Mouse (Mus musculus) ES-E14 (cell line): Measurements from ENCODE around the gene Frmpd4. TPM values are rescaled to one million over a fixed set of nuclear protein-coding genes. Genes with fewer than 3 reads are reported as not detected.

Source experiments
- DNase-seq: peaks from one replicate; pipeline ENCODE4 v3.0.0-alpha.2; 2013; ENCODE audit warnings: low read depth, low spot score
- H3K27ac ChIP-seq: 2 replicates; pipeline ENCODE4 v1.5.1; 2012; ENCODE audit warnings: low read depth, mild to moderate bottlenecking, low read length, moderate library complexity, mixed read lengths; ENCODE audit not compliant: poor library complexity, insufficient read depth, severe bottlenecking
- H3K36me3 ChIP-seq: 2 replicates; pipeline ENCODE4 v1.6.1; 2012; ENCODE audit warnings: mild to moderate bottlenecking, low read length, moderate library complexity, mixed read lengths; ENCODE audit not compliant: control insufficient read depth, poor library complexity, insufficient read depth, severe bottlenecking
- H3K4me1 ChIP-seq, 2 experiments: fragments of 150-350 bp in 1 of 2; sonication (generic) in 1 of 2; 2 replicates each; pipeline ENCODE4 v1.6.1; 2012; ENCODE audit warnings: low read length in 2 of 2, mild to moderate bottlenecking in 1 of 2, mixed read lengths in 1 of 2; ENCODE audit not compliant: control insufficient read depth in 2 of 2, insufficient read depth in 2 of 2, poor library complexity in 1 of 2
- H3K4me3 ChIP-seq, 2 experiments: fragments of 150-350 bp in 1 of 2; sonication (generic) in 1 of 2; 2 replicates each; pipeline ENCODE4 v1.5.1; 2012; ENCODE audit warnings: low read length in 2 of 2, low read depth in 1 of 2, mild to moderate bottlenecking in 1 of 2, mixed read lengths in 1 of 2; ENCODE audit not compliant: insufficient read depth in 1 of 2, poor library complexity in 1 of 2, severe bottlenecking in 1 of 2
- H3K9ac ChIP-seq: 2 replicates; pipeline ENCODE4 v1.6.1; 2012; ENCODE audit warnings: low read depth, mild to moderate bottlenecking, low read length, mixed read lengths; ENCODE audit not compliant: poor library complexity, insufficient read depth, severe bottlenecking
- H3K9me3 ChIP-seq: fragments of 150-350 bp; sonication (generic); 2 replicates; pipeline ENCODE4 v1.6.1; 2012; ENCODE audit warnings: low read depth, mild to moderate bottlenecking, low read length; ENCODE audit not compliant: control insufficient read depth, insufficient read depth
- CHD2 ChIP-seq: IDR thresholded peaks from 2 replicates; pipeline ENCODE4 v1.6.1; 2014; ENCODE audit warnings: mild to moderate bottlenecking, low read depth, low read length, inconsistent platforms
- HCFC1 ChIP-seq: IDR thresholded peaks from 2 replicates; pipeline ENCODE4 v1.6.1; 2012; ENCODE audit warnings: low read length, inconsistent platforms, borderline replicate concordance; ENCODE audit not compliant: insufficient read depth
- MAFK ChIP-seq: IDR thresholded peaks from 2 replicates; pipeline ENCODE4 v1.6.1; 2014; ENCODE audit warnings: mild to moderate bottlenecking, low read depth, low read length, inconsistent platforms; ENCODE audit not compliant: insufficient read depth
- ZC3H11A ChIP-seq: IDR thresholded peaks from 2 replicates; pipeline ENCODE4 v1.6.1; 2012; ENCODE audit warnings: low read depth, mild to moderate bottlenecking, inconsistent platforms, low read length, borderline replicate concordance
- ZNF384 ChIP-seq: IDR thresholded peaks from 2 replicates; pipeline ENCODE4 v1.6.1; 2012; ENCODE audit warnings: low read depth, low read length, inconsistent platforms
- in situ Hi-C, 2 experiments: fragments of 600-800 bp; cut with MboI; formaldehyde crosslinking; loops; one replicate each; pipeline ENCODE4 v1.15.1; 2025; ENCODE audit warnings: low sequenced_read_pairs in 2 of 2, inconsistent platforms in 1 of 2; ENCODE audit not compliant: unreplicated experiment in 2 of 2
- total RNA-seq: library from RNA; depleted of rRNA; stranded (reverse); fragments of 300-350 nt; gene quantifications from 2 replicates; pipeline ENCODE4 v1.2.3, GENCODE M21; 2012

The Frmpd4 gene
- total RNA-seq, 1 experiment: not detected

DNA sequence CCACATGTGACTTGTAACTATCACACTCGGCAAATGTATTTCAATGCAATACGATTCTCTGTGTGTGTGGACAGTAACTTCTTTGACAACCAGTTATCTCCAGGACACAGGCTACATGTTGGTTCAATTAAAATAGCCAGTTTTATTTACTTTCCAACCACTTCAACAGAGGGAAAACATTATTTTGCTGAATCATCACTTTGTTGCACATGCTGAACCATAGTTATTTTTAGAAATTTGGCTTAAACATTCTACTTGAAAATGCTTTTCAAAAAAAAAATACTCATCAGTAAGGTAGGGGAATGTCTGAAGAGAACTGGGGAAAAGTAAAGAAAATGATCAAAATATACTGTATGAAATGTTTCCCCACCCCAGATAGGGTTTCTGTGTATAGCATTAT, 173.5 kb downstream of the Frmpd4 start:
- H3K9me3 ChIP-seq: no peaks in the 10 kb centered on the region
- H3K27ac ChIP-seq: no peak overlapping the region
- in situ Hi-C loops: no loop called here
- no peak overlapping the region for H3K9ac ChIP-seq
- no peaks in the 10 kb centered on the region for H3K4me1 ChIP-seq
- H3K4me3 ChIP-seq: no peak overlapping the region
- no peaks in the 10 kb centered on the region for H3K36me3 ChIP-seq
- DNase-seq: no peak
- TF ChIP-seq ZC3H11A: no peak
- peak; percentile 61 for TF ChIP-seq MAFK

DNA sequence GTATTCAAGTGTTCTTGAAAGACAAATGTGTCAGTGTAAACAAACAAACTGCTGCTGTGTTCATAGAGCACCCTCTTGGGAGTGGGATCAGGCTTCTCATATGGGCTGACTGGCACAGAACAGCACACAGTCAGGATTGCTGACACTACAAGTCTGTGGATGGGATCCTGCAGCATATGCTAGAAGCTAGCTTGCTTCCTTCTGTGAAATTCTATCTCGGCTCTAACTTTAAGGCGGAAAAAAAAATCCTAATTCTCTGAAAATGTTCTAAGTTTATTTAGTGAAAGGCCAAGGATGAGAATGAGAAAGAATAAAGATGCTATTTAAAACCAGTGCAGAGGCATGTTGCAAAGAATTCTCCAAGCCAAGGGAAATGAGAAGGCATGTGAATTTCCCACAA, 226.6 kb downstream of the Frmpd4 start:
- DNase-seq: no peak
- H3K4me3 ChIP-seq: no peak overlapping the region
- H3K27ac ChIP-seq: no peak overlapping the region
- no peaks in the 10 kb centered on the region for H3K36me3 ChIP-seq
- no peaks in the 10 kb centered on the region for H3K4me1 ChIP-seq
- no peaks in the 10 kb centered on the region for H3K9me3 ChIP-seq
- in situ Hi-C loops: no loop called here
- no peak for TF ChIP-seq ZC3H11A
- TF ChIP-seq HCFC1: no peak
- TF ChIP-seq ZNF384: no peak
- no peak for TF ChIP-seq CHD2
- TF ChIP-seq MAFK: no peak
- no peak overlapping the region for H3K9ac ChIP-seq

DNA sequence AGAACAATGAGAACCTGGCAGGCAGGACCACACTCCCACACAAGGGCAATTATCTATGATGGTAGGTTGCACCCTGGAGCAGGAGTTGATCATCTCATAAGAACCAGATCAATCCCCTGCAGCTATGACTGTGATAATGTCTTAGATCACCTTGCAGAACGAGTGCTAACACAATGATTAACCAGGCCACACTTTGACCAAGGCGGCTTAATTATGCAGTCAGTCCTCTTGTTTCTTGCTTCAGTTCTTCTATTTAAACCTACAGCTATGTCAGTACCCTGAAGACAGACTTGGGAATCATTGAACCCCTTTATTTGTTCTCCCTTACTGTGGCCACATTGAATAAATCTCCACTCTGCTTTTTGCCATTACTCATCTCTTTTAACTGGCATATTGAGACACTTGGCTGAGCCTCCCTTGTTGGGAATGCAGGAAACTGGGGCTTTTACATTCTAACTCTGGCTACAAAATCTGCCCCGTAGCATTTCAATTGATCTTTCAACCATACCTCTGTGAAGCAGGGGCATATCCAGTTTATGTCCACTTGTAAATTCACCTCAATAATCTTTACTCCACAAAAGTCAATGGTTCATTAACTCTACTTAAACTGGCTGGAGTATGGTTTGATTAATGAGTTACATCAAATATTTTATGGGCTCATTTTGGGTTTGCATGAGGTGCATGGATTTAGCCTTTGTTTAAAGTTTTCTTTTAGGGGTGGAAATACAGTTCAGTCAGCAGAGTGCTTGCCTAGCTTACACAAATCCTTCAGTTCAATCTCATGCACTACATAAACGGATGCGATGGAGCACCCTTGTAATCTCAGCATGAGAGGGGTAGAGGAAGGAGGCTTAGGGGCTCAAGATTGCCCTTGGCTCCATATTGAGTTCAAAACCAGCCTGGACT, 227.5 kb downstream of the Frmpd4 start:
- DNase-seq: no peak
- Histone ChIP-seq H3K4me1 (no peaks in the 10 kb centered on the region), H3K9me3 (no peaks in the 10 kb centered on the region), H3K9ac (no peak overlapping the region), H3K27ac (no peak overlapping the region), H3K36me3 (no peaks in the 10 kb centered on the region), H3K4me3 (no peak overlapping the region)
- in situ Hi-C loops: no loop called here
- TF ChIP-seq CHD2 (no peak), HCFC1 (no peak), MAFK (no peak), ZNF384 (no peak), ZC3H11A (no peak)

DNA sequence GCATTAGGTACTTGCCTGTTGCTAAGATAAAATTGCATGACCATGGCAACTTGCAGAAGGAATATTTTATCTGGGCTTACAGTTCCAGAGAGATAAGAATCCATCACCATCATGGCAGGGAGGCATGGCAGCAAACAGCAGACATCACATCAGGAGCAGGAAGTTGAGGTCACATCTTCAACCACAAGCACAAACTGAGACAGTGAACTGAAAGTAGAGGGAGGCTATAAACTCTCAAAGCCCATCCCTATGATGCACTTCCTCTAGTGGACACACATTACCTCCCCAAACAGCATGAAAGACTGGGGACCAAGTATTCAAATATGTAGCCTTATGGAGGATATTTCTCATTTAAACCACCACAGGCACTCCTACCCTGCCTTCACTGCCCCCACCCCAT, 238.8 kb downstream of the Frmpd4 start:
- Histone ChIP-seq H3K9ac (no peak overlapping the region), H3K9me3 (no peaks in the 10 kb centered on the region), H3K27ac (no peak overlapping the region), H3K4me3 (no peak overlapping the region), H3K36me3 (no peaks in the 10 kb centered on the region), H3K4me1 (no peaks in the 10 kb centered on the region)
- no peak for TF ChIP-seq CHD2
- no peak for TF ChIP-seq ZNF384
- no peak for TF ChIP-seq MAFK
- no peak for TF ChIP-seq HCFC1
- TF ChIP-seq ZC3H11A: no peak
- in situ Hi-C loops: no loop called here
- DNase-seq: no peak

DNA sequence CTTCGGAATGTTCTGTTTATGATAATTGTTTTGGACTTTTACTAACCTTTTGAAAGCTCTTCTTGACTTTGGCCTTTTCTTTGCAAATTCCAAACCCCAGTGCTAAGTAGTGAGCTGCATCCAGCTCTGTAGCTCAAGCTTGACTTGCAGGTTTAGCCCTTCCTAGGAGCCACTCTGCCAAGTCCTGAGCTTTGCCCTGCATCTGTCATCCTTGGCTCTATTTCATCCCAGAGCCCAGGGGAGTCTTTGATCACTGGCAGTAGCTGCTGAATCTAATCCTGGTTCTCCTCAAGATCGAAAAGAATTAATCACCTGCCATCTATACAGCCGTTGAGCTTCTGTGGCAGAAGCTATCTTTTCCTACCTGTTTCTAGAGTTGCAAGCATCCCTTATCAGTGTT, 251.9 kb downstream of the Frmpd4 start:
- Histone ChIP-seq H3K36me3 (no peaks in the 10 kb centered on the region), H3K9ac (no peak overlapping the region), H3K9me3 (no peaks in the 10 kb centered on the region), H3K27ac (no peak overlapping the region), H3K4me1 (no peaks in the 10 kb centered on the region), H3K4me3 (no peak overlapping the region)
- in situ Hi-C loops: no loop called here
- TF ChIP-seq MAFK: no peak
- no peak for TF ChIP-seq ZNF384
- no peak for TF ChIP-seq HCFC1
- TF ChIP-seq CHD2: no peak
- TF ChIP-seq ZC3H11A: no peak
- no peak for DNase-seq
